Mouse (Mus musculus) kidney, postnatal 25 days (tissue): Measurements from ENCODE around the gene Tas1r1.
A peak's percentile ranks its signal among the peaks of the same experiment; 100 is the strongest.

Source experiments
- DNase-seq, 2 experiments: peaks; one replicate each; pipeline ENCODE4 v3.0.0; 2021; ENCODE audit warnings: mixed read lengths in 2 of 2

Gene Tas1r1

GRCm38 (mm10) chr4:152038225-152038984 is at the start of gene Tas1r1:
Tas1r1 (minus strand) TSS chr4:152038568.
- DNase-seq = peak; percentile 11 to 69

- DNase-seq = peak; percentile 48 to 51
Measured at GRCm38 (mm10) chr4:152088133-152088532, 49.8 kb upstream of the Tas1r1 start.

GRCm38 (mm10) chr4:152087211-152088081 is 49.1 kb upstream of the Tas1r1 start:
- peak in 1 of 2 experiments; percentile 42 for DNase-seq

GRCm38 (mm10) chr4:152086505-152087210 is 48.3 kb upstream of the Tas1r1 start:
- peak; percentile 68 to 88 for DNase-seq

- no peak for DNase-seq
Measured at GRCm38 (mm10) chr4:152084616-152085015, 46.2 kb upstream of the Tas1r1 start.

GRCm38 (mm10) chr4:152083611-152084220 is 45.3 kb upstream of the Tas1r1 start:
- DNase-seq = no peak

GRCm38 (mm10) chr4:152079931-152080330 is 41.6 kb upstream of the Tas1r1 start:
- DNase-seq = no peak

- no peak for DNase-seq
Measured at GRCm38 (mm10) chr4:152079261-152079660, 40.9 kb upstream of the Tas1r1 start.

- DNase-seq = no peak
Measured at GRCm38 (mm10) chr4:152078105-152078530, 39.8 kb upstream of the Tas1r1 start.

- no peak for DNase-seq
Measured at GRCm38 (mm10) chr4:152077191-152077590, 38.8 kb upstream of the Tas1r1 start.

GRCm38 (mm10) chr4:152074548-152074947 is 36.2 kb upstream of the Tas1r1 start:
- no peak for DNase-seq

- peak in 1 of 2 experiments; percentile 57 for DNase-seq
Measured at GRCm38 (mm10) chr4:152073715-152074114, 35.3 kb upstream of the Tas1r1 start.

- DNase-seq = peak in 1 of 2 experiments; percentile 41
Measured at GRCm38 (mm10) chr4:152072655-152073054, 34.3 kb upstream of the Tas1r1 start.

GRCm38 (mm10) chr4:152072121-152072601 is 33.8 kb upstream of the Tas1r1 start, which contains the start of gene Plekhg5:
Plekhg5 (plus strand) TSS chr4:152072498.
- DNase-seq = peak; percentile 28 to 65

GRCm38 (mm10) chr4:152070494-152071396 is 32.4 kb upstream of the Tas1r1 start:
- DNase-seq = no peak

GRCm38 (mm10) chr4:152069245-152069644 is 30.9 kb upstream of the Tas1r1 start:
- DNase-seq = no peak

- no peak for DNase-seq
Measured at GRCm38 (mm10) chr4:152068166-152068724, 29.9 kb upstream of the Tas1r1 start.

- no peak for DNase-seq
Measured at GRCm38 (mm10) chr4:152067280-152067679, 28.9 kb upstream of the Tas1r1 start.

- peak; percentile 70 to 92 for DNase-seq
Measured at GRCm38 (mm10) chr4:152062390-152063110, 24.2 kb upstream of the Tas1r1 start.

GRCm38 (mm10) chr4:152044609-152045008 is 6.2 kb upstream of the Tas1r1 start:
- no peak for DNase-seq
